Mouse (Mus musculus) adrenal gland, postnatal 36 days (tissue): ENCODE measurements around the gene Cgnl1. TPM values are rescaled to one million over a fixed set of nuclear protein-coding genes. Genes with fewer than 3 reads are reported as not detected.
A peak's percentile ranks its signal among the peaks of the same experiment; 100 is the strongest.

Source experiments
- DNase-seq, 2 experiments: peaks; one replicate each; pipeline ENCODE4 v3.0.0; 2021; ENCODE audit warnings: mixed read lengths in 1 of 2
- long read RNA-seq, 2 experiments: library from polyadenylated mRNA; stranded (forward); transcript quantifications; one replicate each; pipeline ENCODE4 v2.0.0; 2021; ENCODE audit warnings: borderline sequencing depth in 2 of 2
- total RNA-seq, 2 experiments: library from RNA; stranded (reverse); gene quantifications; 2 replicates each; pipeline ENCODE4 v1.2.3; 2021

The Cgnl1 gene
- 100 to 1,000 TPM in 1 of 2 experiments, 10 to 100 TPM in 1; 95.9 to 106 TPM for total RNA-seq
- long read RNA-seq, experiment 1, partial matches to known transcripts: 20 of 43 reads
- long read RNA-seq, experiment 1, other reads (novel, unspliced or antisense): 23 of 43 reads
- long read RNA-seq, experiment 2, full-length matches to known transcripts: 2 of 5 reads
- long read RNA-seq, experiment 2, partial matches to known transcripts: 0 of 5 reads
- long read RNA-seq, experiment 2, other reads (novel, unspliced or antisense): 3 of 5 reads

DNA sequence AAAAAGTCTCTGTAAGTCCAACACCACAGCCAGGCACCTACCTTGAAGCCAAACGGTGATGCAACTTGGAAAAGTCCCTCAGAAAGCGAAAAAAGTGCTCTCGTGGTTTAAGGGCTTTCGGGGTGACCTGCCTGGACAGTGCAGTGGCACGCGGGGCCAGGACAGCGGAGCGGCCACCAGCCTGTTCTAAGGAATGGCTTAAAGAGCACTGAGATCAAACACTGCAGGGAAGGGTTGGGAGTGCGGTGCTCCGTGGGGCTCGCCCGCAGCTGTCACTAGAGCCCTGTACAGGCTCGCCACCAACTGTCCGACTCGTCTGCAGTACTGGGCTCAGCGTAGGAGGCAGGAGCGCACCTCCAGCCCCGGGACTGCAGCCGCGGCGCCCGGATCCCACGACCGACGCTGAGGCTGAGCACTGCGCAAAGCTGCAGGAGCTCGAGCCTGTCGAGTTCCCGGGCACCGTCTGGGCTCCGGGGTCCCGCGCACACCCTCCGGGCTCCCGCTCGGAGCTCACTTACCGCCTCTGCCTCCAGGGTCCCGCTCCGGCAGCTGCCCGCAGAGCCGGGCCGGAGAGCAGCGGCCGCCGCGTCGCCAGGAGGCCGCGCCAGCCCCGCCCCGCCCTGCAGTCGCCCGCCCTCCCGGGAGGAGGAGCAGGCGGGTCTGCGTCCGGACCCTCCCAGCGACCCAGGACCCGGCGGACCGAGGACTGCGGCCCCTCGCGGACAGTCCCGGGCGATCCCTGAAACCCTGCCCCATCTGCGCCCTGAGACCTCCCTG, at the start of gene Cgnl1:
Gene Cgnl1, minus strand, starts transcription at position 612 of the 777 bp plus-strand sequence.
- DNase-seq: peak; percentile 86 to 91

DNA sequence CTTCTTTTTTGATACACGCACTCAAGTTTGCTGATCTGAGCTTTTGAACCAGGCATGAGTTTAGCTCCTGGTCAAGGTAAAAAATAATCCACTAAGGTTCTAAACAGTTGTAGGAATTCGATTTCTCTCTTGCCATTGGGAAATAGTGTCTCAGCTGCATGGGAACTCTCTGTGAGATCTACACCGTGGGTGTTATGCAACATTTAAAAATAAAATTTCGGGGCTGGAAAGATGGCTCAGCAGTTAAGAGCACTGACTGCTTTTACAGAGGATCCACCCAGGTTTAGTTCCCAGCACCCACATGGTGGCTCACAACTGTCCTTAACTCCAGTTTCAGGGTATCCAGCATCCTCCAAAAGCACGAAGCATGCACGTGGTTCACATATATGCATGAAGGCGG, 47.1 kb upstream of the Cgnl1 start:
- no peak for DNase-seq

DNA sequence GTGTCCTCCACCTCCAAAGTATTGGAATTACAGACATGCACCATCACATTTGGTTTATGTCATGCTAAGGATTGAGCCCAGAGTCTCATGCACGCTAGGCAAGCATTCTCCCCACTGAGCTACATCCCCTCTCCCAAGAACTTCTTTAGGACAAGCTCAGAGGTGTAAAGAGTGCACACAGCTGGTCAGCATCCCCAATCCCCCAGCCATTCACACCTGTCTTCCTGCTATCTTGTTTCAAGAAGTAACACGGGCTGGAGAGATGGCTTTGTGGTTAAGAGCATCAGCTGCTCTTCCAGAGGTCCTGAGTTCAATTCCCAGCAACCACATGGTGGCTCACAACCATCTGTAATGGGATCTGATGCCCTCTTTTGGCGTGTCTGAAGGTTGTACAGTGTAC, 44.7 kb upstream of the Cgnl1 start:
- no peak for DNase-seq

DNA sequence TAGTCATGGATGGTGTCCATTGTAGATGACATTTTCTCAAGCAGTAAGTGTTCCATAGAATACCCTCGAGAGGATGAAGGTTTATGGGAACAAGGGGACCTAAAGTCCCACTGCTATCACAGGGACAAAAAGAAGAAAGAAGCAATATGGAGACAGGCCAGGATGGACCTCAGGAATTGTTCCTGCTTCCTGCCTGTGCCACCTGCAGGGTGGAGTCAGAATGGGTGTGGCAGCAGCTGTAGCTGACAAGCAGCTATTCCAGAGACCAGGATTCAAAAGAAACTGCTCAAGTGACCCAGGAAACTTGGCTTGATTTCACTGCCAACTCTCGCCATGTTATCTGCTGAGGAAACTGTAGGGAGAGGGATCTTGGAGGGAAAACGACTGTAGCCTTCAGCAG, 42.2 kb upstream of the Cgnl1 start:
- DNase-seq: no peak

DNA sequence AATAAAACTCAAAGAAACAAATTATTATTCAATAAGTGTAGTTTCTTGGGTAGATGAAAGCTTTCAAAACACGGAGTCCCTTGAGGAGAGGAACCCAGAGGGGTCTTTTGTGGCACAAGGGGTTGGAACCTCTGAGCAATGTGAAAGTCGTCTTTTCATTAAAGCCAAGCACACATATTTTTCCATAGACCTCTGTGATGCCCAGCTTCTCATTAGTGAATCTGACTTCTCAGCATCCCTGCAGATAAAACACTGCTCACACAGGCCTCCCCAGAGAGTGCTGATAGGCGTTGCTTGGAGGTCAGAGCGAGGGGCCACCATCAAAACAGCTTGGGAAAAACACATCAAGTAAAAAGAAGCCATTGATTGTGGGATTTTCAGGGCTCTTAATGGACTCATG, 41.5 kb upstream of the Cgnl1 start:
- DNase-seq: no peak

DNA sequence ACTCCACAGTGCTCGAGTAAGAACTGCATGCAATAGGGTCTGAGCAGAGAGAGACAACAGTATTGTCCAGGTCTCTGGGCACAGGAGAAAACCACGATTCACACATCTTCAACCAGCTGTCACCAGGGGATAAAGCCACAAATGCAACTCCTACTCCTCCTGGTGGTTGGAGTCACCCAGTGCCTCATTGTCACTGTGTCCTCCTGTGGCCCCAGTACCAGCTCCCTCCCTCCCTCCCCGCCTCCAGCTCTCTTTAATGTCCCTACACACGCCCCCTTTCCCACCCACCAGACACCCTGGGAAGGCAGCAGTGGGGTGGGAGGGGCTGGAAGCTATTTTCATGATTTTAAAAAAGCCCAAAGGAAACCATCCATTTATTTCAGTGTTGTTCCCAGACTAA, 41.0 kb upstream of the Cgnl1 start:
- DNase-seq: no peak

DNA sequence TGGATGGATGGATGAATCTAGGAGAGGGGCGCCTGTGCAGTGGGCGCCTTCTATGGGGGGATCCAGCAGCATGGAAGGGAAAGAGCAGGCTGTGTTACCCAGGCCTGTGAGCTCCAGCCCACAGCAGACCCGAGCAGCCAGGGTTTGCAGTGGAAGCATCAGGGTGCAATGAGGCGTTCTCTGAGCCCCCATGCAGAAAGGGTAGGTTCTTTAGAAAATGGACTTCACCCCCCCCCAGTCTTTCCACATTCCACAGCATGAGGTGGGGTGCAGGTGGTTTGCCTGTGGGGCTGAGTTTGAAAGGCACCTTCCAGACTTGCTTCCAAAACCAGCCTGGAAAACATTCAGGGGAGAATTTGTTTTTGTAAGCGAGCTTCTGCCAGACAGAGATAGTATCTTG, 40.0 kb upstream of the Cgnl1 start:
- no peak for DNase-seq

DNA sequence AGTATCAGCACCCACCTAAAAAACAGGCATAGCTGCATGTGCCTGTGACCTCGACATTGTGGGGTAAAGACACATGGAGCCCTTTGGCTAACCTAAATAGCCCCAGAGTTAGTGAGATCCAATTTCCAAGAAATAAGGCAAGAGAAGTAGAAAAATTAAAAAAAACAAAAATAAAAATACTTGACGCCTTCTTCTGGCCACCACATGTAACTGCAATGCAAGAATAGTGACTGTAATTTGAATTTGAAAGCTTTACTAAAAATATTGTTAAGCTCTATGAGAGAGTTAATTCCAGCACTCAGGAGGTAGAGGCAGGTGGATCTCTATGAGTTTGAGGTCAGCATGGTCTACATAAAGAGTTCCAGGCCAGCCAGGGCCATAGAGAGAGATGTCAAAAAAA, 39.3 kb upstream of the Cgnl1 start:
- DNase-seq: no peak

DNA sequence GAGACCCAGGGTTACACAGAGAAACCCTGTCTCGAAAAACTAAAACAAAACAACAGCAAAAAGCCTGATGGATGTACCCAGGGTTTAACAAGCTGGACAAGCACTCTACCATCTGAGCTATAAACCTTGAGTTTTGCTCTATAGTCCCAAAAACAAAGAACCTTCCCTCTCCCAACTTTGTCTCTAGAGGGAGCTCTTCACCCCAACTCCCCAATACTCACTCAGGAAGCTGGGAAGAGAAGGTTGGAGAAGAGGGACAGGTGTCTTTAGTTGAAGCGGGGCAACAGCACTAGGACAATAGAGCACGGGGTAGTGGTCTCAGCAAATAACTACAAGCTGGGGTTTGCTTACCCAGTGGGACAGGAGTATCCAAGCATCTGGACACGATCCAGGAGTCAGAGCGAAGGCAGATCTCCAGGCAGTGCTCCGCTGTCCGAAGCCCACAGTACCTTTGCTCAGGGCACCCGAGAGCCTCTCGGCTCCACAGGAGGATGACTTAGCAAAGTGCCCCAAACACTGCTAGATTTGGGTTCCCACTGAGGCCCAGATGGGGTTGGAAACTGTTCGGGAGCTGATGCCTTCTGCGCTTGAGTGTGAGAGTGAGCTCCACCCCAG, 37.3 kb upstream of the Cgnl1 start:
- no peak for DNase-seq

DNA sequence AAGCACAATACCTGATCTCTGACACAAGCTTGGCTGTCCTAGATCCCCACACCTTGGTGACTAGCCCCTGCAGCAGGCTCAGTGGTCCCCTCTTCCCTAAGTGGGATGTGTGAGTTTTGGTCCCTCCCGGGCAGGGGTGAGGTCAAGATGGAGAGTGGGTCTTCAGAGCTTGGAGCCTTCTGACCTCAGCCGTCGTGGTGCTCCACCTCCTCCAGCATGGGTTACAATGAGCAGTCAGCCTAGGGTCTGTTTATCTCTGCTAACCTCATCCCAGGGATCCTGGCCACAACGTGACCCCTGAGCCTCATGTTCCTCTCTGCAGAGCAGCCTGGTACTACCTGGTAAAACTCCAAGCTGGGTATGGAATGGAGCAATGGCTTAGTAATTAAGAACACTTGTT, 36.4 kb upstream of the Cgnl1 start:
- DNase-seq: no peak

DNA sequence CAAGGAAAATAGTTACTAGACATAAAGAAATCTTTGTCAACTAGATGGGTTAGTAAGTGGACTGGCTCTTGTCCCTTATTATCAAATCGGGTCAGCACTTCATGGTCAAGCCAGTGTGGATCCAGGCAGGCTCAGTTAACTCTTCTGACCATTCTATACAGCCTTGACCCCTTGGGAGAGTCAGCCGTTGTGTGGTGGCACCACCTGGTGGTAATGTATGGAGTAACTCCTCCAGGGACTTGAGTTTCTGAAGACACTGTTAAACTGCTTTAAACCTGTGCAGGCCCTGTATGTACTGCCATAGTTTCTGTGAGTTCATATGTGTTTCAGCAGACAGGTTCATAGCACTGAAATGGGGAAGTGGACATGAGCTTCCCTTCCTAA, 35.0 kb upstream of the Cgnl1 start:
- DNase-seq: peak; percentile 84 to 88

DNA sequence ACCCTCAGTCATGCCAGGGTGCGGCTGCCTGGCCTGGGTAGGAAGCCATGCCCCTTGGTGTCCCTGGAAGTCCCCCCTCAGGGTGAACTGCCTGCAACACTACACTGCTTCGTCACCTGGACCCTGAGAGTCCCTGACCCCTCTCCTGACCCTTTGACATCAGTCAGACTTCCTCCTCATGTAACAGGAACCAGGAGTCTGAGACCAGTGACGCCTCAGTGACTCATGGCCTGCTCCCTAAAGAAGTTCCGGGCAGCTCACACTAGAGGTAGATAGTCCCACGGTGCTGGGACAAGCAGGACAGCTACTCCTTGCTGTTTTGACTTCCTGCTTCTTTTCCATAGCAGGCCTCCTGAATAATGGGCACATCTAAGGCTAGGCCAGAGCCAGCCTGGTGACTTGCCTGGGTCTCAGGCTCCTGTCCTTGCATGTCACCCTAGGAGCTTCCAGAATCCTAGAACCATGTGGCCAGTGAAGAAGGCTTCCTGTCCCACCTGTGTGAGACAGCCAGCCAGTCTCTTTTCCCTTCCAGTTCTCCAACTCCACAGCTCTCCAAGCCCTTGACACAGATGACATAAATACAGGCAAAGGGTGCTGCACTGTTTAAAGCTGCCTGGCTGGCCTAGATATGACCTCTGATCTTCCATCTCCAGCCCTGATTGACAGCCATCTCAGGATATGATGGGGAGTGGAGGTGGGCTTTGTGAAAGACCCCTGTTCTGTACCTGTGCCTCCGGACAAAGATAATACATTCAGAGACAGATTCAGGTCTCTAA, 34.4 kb upstream of the Cgnl1 start:
- DNase-seq: peak; percentile 36 to 43

DNA sequence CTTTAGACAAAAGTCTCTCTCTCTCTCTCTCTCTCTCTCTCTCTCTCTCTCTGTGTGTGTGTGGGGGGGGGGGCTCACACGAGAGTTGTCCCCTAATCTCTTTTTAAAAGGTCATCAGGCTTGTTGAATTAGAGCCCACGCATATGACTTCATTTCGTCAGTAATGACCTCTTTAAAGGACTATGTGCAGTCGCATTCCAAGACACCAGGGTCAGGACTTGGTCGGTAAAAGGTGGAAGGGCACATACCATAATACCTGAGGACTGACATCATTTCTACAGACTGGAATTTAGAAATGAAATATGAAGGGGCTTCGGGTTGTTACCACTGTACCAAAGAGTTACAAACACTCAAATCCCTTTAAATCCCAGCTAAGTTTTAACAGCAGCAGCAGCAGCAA, 32.7 kb upstream of the Cgnl1 start:
- no peak for DNase-seq

DNA sequence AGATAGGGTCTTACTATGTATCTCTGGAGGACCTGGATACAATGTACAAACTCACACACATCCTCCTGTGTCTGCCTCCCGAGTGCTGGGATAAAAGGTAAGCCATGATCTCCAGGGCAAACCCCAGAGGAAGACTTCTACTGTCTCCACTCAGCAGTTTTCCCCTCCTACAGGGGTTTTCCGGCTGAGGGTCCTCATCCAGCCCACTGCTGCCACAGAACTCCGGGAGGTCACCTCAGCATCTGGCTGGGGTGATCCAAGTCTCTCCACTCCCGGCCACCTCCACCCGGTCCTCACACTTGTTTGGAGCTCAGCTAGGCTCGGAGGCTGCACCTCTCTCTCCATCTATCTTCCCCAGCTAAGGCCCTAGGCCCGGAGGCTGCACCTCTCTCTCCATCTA, 31.9 kb upstream of the Cgnl1 start:
- DNase-seq: no peak

DNA sequence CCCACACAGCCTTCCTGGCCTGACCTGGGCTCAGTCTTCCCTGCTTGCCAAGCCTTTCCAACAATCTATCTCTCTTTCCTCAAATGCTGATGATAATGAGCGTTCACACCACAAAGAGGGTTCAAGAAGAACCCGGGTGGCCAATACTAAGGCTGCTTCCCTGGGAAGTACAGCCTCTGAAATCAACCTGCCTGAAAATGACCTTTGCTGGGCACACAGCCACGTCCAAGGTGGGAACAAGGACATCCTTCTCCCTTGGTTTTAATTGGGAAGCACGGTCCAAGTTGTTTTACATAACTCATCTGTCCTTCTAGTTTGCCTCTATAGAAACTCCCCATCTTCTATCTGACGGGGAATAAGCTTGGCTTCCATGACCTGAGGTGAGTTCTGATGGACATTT, 28.2 kb upstream of the Cgnl1 start:
- no peak for DNase-seq

DNA sequence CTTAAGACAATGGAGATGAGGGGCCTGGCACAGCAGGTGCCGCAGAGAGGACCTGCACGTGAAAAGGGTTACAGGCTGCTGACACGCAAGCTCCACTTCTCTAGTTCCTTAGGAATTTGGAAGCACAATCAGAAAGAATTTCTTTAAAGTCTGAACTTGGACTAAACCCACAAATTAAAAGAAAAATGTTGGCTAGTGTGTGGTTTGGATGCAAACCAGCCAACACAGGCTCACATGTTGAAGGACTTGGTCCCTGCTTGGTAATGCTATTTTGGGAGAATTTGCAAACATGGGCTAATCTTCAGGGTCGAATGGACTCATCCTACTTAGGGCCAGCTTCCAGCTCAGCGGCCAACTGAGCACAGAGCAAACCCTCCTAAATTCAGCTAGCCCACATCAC, 26.8 kb upstream of the Cgnl1 start:
- no peak for DNase-seq

DNA sequence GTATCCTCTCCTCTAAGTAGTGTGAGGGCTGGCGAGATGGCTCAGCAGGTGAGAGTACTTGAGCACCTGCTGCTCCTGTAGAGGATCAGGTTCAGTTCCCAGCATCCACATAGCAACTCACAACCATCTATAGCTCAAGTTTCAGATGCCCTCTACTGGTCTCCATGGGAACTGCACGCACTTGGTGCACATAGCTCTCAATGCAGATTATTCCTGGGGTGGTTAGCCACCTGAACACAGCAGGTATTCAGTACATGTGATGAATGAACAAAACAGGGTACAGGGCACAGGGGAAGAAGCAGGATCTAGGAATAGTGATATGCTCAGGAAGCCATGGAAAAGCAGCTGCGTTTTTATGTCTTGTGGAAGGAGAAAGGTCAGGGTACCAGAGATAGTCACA, 6.0 kb upstream of the Cgnl1 start:
- DNase-seq: no peak

DNA sequence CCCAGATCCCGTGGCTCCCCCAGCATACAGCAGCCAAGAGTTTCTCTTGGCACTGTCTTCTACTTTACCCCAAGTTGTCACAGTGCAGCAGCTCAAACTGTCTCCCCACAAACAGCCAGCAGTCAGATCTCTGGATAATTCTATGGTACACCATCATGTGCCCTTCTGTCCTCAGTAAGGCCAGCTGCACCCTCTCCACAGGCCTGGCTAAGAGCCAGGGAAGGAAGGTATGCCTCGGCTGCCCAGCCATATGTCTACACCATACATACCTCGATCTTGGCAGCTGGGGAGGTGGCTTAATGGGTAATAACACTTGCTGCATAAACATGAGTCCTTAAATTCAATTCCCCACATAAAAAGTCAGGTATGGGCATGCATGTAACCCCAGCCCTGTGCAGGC, 4.9 kb upstream of the Cgnl1 start:
- DNase-seq: no peak

DNA sequence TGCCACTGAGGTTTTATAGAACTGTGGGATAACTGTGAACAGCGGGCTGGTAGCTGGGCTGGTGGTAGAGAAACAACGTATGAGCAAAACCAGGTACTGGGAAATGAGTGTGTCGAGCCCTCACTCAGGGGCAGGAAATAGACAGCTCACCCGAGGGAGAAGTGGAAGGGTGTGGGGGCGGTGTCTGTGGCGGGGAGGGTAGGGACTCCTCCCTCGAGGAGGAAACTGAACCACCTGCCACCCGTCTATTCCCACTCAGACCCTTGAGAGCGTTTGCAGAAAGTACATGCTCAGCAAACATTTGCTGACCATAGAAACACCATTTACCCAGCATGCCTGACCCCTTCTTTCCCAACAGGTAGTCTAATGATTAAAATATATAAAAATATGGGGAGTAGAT, 2.2 kb upstream of the Cgnl1 start:
- DNase-seq: no peak

DNA sequence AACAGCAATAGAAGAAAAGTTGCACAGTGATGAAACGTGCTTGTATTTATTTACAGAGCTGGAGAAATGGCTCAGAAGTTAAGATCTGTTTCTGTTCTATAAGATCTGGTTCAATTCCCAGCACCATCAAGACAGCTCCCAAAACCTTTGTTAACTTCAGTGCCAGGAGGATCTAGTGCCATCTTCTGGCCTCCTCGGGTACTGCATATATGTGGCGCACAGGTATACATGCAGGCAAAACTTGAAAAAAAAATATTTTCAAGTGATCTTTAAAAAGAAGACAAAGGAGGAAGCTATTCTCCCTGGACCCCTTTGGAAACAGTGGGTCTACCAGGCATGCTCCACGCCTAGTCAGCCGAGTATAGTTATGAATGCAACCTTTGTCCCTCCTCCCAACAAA, 936 bp upstream of the Cgnl1 start:
- DNase-seq: peak; percentile 65

DNA sequence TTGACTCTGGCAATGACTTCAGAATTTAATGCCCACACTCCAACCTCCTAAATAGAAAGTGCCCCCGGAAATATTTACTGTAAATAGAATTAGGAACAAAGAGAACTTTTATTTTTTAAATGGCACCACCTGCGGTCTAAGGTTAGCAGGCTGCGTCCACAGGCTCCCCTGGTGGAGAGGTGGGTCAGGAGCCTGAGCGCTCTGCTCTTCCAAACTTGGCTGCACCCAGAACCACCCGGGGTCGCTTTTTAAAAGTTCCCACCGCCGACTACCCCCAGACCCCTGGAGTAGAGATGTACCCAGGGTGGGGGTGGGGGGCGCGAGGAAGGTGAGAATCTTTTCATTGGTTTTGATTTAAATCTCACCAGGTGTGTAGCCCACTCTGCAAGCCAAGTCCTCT, 918 bp downstream of the Cgnl1 start:
- no peak for DNase-seq

DNA sequence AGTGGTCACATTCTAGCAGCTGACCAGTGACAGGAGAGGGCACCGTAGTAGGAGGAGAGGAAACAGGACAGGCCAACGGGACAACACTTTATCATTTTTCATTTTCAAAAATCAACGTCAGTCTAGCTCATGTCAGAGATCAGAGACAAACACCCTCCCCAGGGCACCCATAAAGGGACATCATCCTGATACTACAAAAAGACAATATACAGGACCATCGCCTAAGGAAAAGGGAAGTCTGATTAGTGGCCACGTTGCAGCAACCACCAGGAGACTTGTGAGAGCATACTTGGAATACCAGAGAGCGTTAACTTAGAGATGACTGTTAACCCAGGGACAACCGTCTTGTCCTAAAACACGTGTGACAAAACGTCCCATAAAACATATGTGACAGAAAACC, 1.7 kb downstream of the Cgnl1 start:
- no peak for DNase-seq

DNA sequence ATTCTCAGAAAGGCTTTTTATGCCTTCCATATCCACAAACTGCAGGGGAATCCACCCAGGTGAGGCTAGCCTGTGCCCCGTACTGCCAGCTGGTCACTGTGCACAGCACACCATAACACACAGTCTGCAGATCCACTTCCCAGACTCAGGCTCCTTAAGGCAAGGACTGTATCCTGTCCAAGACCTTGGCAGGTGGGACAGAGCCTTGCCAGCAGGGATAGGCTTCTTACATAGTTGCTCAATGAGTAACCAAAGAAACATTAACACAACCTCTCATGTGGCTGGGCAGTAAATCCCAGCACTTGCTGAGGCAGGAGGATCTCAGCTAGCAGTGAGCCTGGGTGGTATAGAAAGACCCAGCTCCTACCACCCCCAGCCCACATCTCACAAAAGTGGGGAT, 3.3 kb downstream of the Cgnl1 start:
- no peak for DNase-seq
